In genomic region chr11:69035849-69036248, GRCm38 (mm10) we compare ENCODE assay signal across 8 mouse cellular contexts. TPM values are rescaled to one million over a fixed set of nuclear protein-coding genes. Genes with fewer than 3 reads are reported as not detected.
DNase-seq lines count a peak whose midpoint lies in the region; ATAC-seq and TF ChIP-seq lines count a peak whose summit lies in the region.

No protein-coding gene starts in this region.

- H3K27ac ChIP-seq in brown adipose tissue, adult 24 weeks (replicated peaks; ENCODE audit: low read depth, low read length): no peak overlapping the region
- H3K27ac ChIP-seq in heart, embryonic 15.5 days: peak overlapping the region; percentile 43; the same call in 1 of the 2 replicates
- H3K27ac ChIP-seq in liver, embryonic 14.5 days: 0 out of 2 replicates have a peak overlapping the region, but pooled peaks have one; percentile 1
- no peak overlapping the region; the same call in 1 of the 2 replicates for H3K27ac ChIP-seq in stomach, postnatal 0 days (replicated peaks)

- no peaks in the 10 kb centered on the region for H3K9me3 ChIP-seq in heart, embryonic 15.5 days (replicated peaks)
- no peaks in the 10 kb centered on the region for H3K9me3 ChIP-seq in liver, embryonic 14.5 days (ENCODE audit: control insufficient read depth, low read length)
- no peaks in the 10 kb centered on the region for H3K9me3 ChIP-seq in stomach, postnatal 0 days (ENCODE audit: control insufficient read depth, low read length)

- peaks cover 42% of the 10 kb centered on the region for H3K36me3 ChIP-seq in heart, embryonic 15.5 days
- peaks cover 9% of the 10 kb centered on the region; the same call in 1 of the 2 replicates for H3K36me3 ChIP-seq in liver, embryonic 14.5 days (replicated peaks; ENCODE audit: control insufficient read depth, insufficient read depth, low read depth)
- H3K36me3 ChIP-seq in stomach, postnatal 0 days (ENCODE audit: control insufficient read depth, insufficient read depth, low read length): peaks cover 19% of the 10 kb centered on the region

- H3K27me3 ChIP-seq in heart, embryonic 15.5 days: no peaks in the 10 kb centered on the region
- H3K27me3 ChIP-seq in liver, embryonic 14.5 days (ENCODE audit: control insufficient read depth, insufficient read depth, low read length): no peaks in the 10 kb centered on the region
- no peaks in the 10 kb centered on the region for H3K27me3 ChIP-seq in stomach, postnatal 0 days (ENCODE audit: control insufficient read depth, insufficient read depth, low read length)

- peak; percentile 96 for TF ChIP-seq CTCF in liver, embryonic 14.5 days (IDR thresholded peaks at IDR 0.05; ENCODE audit: low read depth)
- TF ChIP-seq CTCF in stomach, postnatal 0 days (IDR thresholded peaks at IDR 0.05; ENCODE audit: low read depth): peak; percentile 89

- no peak for TF ChIP-seq EP300 in liver, embryonic 14.5 days (IDR thresholded peaks at IDR 0.05; ENCODE audit: low read depth)
- no peak for TF ChIP-seq EP300 in stomach, postnatal 0 days (optimal IDR thresholded peaks at IDR 0.05)

- ATAC-seq in heart, embryonic 15.5 days (replicated peaks; ENCODE audit: insufficient number of reproducible peaks, insufficient read depth, low FRiP score, low read depth): no peak
- ATAC-seq in liver, embryonic 14.5 days (ENCODE audit: insufficient read depth): no peak
- ATAC-seq in stomach, postnatal 0 days (ENCODE audit: low FRiP score, low TSS enrichment): peak; percentile 70

- peak; percentile 68 to 69 for DNase-seq in CD8-positive naive resting alpha-beta T cell, adult 2 months (ENCODE audit: low read depth in 2 of 2, low spot score in 2 of 2)
- DNase-seq in fibroblast of lung, adult 2 months (ENCODE audit: low read depth): peak; percentile 63
- DNase-seq in kidney, postnatal 36 days: peak; percentile 91 to 94
- DNase-seq in liver, embryonic 14.5 days (ENCODE audit: low read depth in 3 of 3, low spot score in 3 of 3): peak; percentile 79 to 82 (median 79)
- peak; percentile 78 for DNase-seq in neural tube, embryonic 10.5 days (ENCODE audit: extremely low spot score, low spot score)
- DNase-seq in stomach, postnatal 0 days (ENCODE audit: low spot score): peak; percentile 88

- H3K4me2 ChIP-seq in heart, embryonic 15.5 days: peak overlapping the region; percentile 59
- H3K4me2 ChIP-seq in liver, embryonic 14.5 days (ENCODE audit: low read depth): peak overlapping the region; percentile 91
- H3K4me2 ChIP-seq in stomach, postnatal 0 days (replicated peaks; ENCODE audit: low read depth): peak overlapping the region; percentile 44

- H3K9ac ChIP-seq in heart, embryonic 15.5 days: no peak overlapping the region
- no peak overlapping the region for H3K9ac ChIP-seq in liver, embryonic 14.5 days (replicated peaks)
- no peak overlapping the region for H3K9ac ChIP-seq in stomach, postnatal 0 days (ENCODE audit: low read length)

- no peaks in the 10 kb centered on the region for H3K4me1 ChIP-seq in brown adipose tissue, adult 24 weeks (ENCODE audit: control insufficient read depth, insufficient read depth, insufficient read length, low read length)
- H3K4me1 ChIP-seq in heart, embryonic 15.5 days (replicated peaks): peaks cover 26% of the 10 kb centered on the region
- peaks cover 7 to 23% of the 10 kb centered on the region in 2 experiments for H3K4me1 ChIP-seq in liver, embryonic 14.5 days (replicated peaks; ENCODE audit: control insufficient read depth in 2 of 2, insufficient read depth in 2 of 2, low read length in 1 of 2)
- H3K4me1 ChIP-seq in stomach, postnatal 0 days (replicated peaks; ENCODE audit: control insufficient read depth, insufficient read depth): no peaks in the 10 kb centered on the region; the same call in 1 of the 2 replicates

- peak overlapping the region; percentile 40 for H3K4me3 ChIP-seq in brown adipose tissue, adult 24 weeks (ENCODE audit: insufficient read depth, low read depth, low read length)
- H3K4me3 ChIP-seq in heart, embryonic 15.5 days: peak overlapping the region; percentile 73
- peak overlapping the region in 1 of 2 experiments; percentile 73; a peak in 2 of 4 replicates for H3K4me3 ChIP-seq in liver, embryonic 14.5 days (ENCODE audit: insufficient read depth in 1 of 2, low read depth in 2 of 2, low read length in 2 of 2)
- no peak overlapping the region for H3K4me3 ChIP-seq in stomach, postnatal 0 days (ENCODE audit: low read depth, low read length)

- 8% methylated on average over 8 of the region's 8 CpGs for WGBS in heart, embryonic 15.5 days
- WGBS in liver, embryonic 14.5 days (ENCODE audit: insufficient replicate concordance): 3% methylated on average over 8 of the region's 8 CpGs
- WGBS in stomach, postnatal 0 days: 4% methylated on average over 8 of the region's 8 CpGs

RNA-seq across cellular contexts. Expression of gene Aurkb, which starts 9.6 kb away (rescaled TPM):
- polyA plus RNA-seq in brown adipose tissue, adult 24 weeks (2012; ENCODE audit: insufficient read depth, insufficient read length, missing spikeins): 0.79 TPM in 1 of 2 replicates, not detected in the other
- polyA plus RNA-seq in heart, embryonic 15.5 days (2015; fragmentation: Nextera tagmentation; extraction: Ambion mirVana): 64.3 and 92.4 TPM in 2 replicates
- polyA plus RNA-seq in liver, embryonic 14.5 days (2012; rRNA removed): 65.6 and 78.6 TPM in 2 replicates
- 90.8 and 94.3 TPM in 2 replicates for polyA plus RNA-seq in liver, embryonic 14.5 days (2014; fragmentation: Nextera tagmentation; extraction: Ambion mirVana)
- 24.7 and 34.0 TPM in 2 replicates for polyA plus RNA-seq in stomach, postnatal 0 days (2015; fragmentation: Nextera tagmentation; extraction: Ambion mirVana)

RNA-seq across cellular contexts. Expression of gene Ctc1, which starts 20.1 kb away (rescaled TPM):
- polyA plus RNA-seq in brown adipose tissue, adult 24 weeks (2012; ENCODE audit: insufficient read depth, insufficient read length, missing spikeins): 6.2 and 11.8 TPM in 2 replicates
- 38.3 and 47.5 TPM in 2 replicates for polyA plus RNA-seq in heart, embryonic 15.5 days (2015; fragmentation: Nextera tagmentation; extraction: Ambion mirVana)
- polyA plus RNA-seq in liver, embryonic 14.5 days (2012; rRNA removed): 21.9 and 23.9 TPM in 2 replicates
- 15.2 and 17.5 TPM in 2 replicates for polyA plus RNA-seq in liver, embryonic 14.5 days (2014; fragmentation: Nextera tagmentation; extraction: Ambion mirVana)
- polyA plus RNA-seq in stomach, postnatal 0 days (2015; fragmentation: Nextera tagmentation; extraction: Ambion mirVana): 11.1 and 11.5 TPM in 2 replicates

RNA-seq across cellular contexts. Expression of gene Borcs6, which starts 23.7 kb away (rescaled TPM):
- polyA plus RNA-seq in brown adipose tissue, adult 24 weeks (2012; ENCODE audit: insufficient read depth, insufficient read length, missing spikeins): 8.1 and 8.3 TPM in 2 replicates
- polyA plus RNA-seq in heart, embryonic 15.5 days (2015; fragmentation: Nextera tagmentation; extraction: Ambion mirVana): 10.5 and 11.7 TPM in 2 replicates
- 3.0 and 3.4 TPM in 2 replicates for polyA plus RNA-seq in liver, embryonic 14.5 days (2012; rRNA removed)
- 2.2 and 3.0 TPM in 2 replicates for polyA plus RNA-seq in liver, embryonic 14.5 days (2014; fragmentation: Nextera tagmentation; extraction: Ambion mirVana)
- polyA plus RNA-seq in stomach, postnatal 0 days (2015; fragmentation: Nextera tagmentation; extraction: Ambion mirVana): 14.6 and 16.7 TPM in 2 replicates

RNA-seq across cellular contexts. Expression of gene Pfas, which starts 27.6 kb away (rescaled TPM):
- polyA plus RNA-seq in brown adipose tissue, adult 24 weeks (2012; ENCODE audit: insufficient read depth, insufficient read length, missing spikeins): 7.8 and 11.1 TPM in 2 replicates
- polyA plus RNA-seq in heart, embryonic 15.5 days (2015; fragmentation: Nextera tagmentation; extraction: Ambion mirVana): 14.9 and 18.7 TPM in 2 replicates
- 11.0 and 11.4 TPM in 2 replicates for polyA plus RNA-seq in liver, embryonic 14.5 days (2012; rRNA removed)
- polyA plus RNA-seq in liver, embryonic 14.5 days (2014; fragmentation: Nextera tagmentation; extraction: Ambion mirVana): 15.1 and 17.2 TPM in 2 replicates
- polyA plus RNA-seq in stomach, postnatal 0 days (2015; fragmentation: Nextera tagmentation; extraction: Ambion mirVana): 7.4 and 8.0 TPM in 2 replicates

RNA-seq across cellular contexts. Expression of gene Tmem107, which starts 34.8 kb away (rescaled TPM):
- 2.5 and 4.6 TPM in 2 replicates for polyA plus RNA-seq in brown adipose tissue, adult 24 weeks (2012; ENCODE audit: insufficient read depth, insufficient read length, missing spikeins)
- polyA plus RNA-seq in heart, embryonic 15.5 days (2015; fragmentation: Nextera tagmentation; extraction: Ambion mirVana): 37.0 and 40.9 TPM in 2 replicates
- 12.0 and 18.0 TPM in 2 replicates for polyA plus RNA-seq in liver, embryonic 14.5 days (2012; rRNA removed)
- polyA plus RNA-seq in liver, embryonic 14.5 days (2014; fragmentation: Nextera tagmentation; extraction: Ambion mirVana): 21.9 and 29.3 TPM in 2 replicates
- 28.4 and 30.8 TPM in 2 replicates for polyA plus RNA-seq in stomach, postnatal 0 days (2015; fragmentation: Nextera tagmentation; extraction: Ambion mirVana)

Comparison
In these comparisons a context has a peak if more than half of its experiments do, and no peak if none do; other contexts are left out.
1. H3K27ac ChIP-seq: peak in heart, embryonic 15.5 days (single experiment) and liver, embryonic 14.5 days (single experiment); none in brown adipose tissue, adult 24 weeks (single experiment) and stomach, postnatal 0 days (single experiment).
2. RNA of gene Aurkb, which starts 9.6 kb away (polyA plus RNA-seq): 65.6 to 94.3 TPM in liver, embryonic 14.5 days, 64.3 to 92.4 TPM in heart, embryonic 15.5 days and 24.7 to 34.0 TPM in stomach, postnatal 0 days; 0.79 TPM in brown adipose tissue, adult 24 weeks; every median in the first group is over 10 times any median in the second.
3. Peak in every context shown above with its lines, with median percentiles within 50 percentile points of each other: DNase-seq and H3K4me2 ChIP-seq.